Mouse (Mus musculus) liver, adult (tissue): ENCODE results near the gene Neurod2.

Experiments used
- GATA4 ChIP-seq: IDR thresholded peaks from 2 replicates; pipeline ENCODE4 v1.6.1; 2014; ENCODE audit warnings: mild to moderate bottlenecking, low read length; ENCODE audit not compliant: insufficient replicate concordance

The Neurod2 gene

GRCm38 (mm10) chr11:98342000-98342945, 12.8 kb upstream of the Neurod2 start:
- TF ChIP-seq GATA4 = no peak

- TF ChIP-seq GATA4 = no peak
These were observed 11.7 kb upstream of the Neurod2 start for GRCm38 (mm10) chr11:98341174-98341573.

- TF ChIP-seq GATA4 = no peak
These were observed 11.1 kb upstream of the Neurod2 start for GRCm38 (mm10) chr11:98340597-98340996.

GRCm38 (mm10) chr11:98339679-98340287, 10.3 kb upstream of the Neurod2 start:
- no peak for TF ChIP-seq GATA4

GRCm38 (mm10) chr11:98339071-98339501, 9.6 kb upstream of the Neurod2 start:
- no peak for TF ChIP-seq GATA4

GRCm38 (mm10) chr11:98338507-98338961, 9.1 kb upstream of the Neurod2 start:
- TF ChIP-seq GATA4 = no peak

GRCm38 (mm10) chr11:98336245-98337107, 7.0 kb upstream of the Neurod2 start:
- no peak for TF ChIP-seq GATA4

GRCm38 (mm10) chr11:98335250-98335649, 5.8 kb upstream of the Neurod2 start:
- no peak for TF ChIP-seq GATA4

- no peak for TF ChIP-seq GATA4
These were observed 4.7 kb upstream of the Neurod2 start for GRCm38 (mm10) chr11:98333981-98334741.

GRCm38 (mm10) chr11:98333263-98333696, 3.8 kb upstream of the Neurod2 start:
- TF ChIP-seq GATA4 = no peak

GRCm38 (mm10) chr11:98332841-98333240, 3.4 kb upstream of the Neurod2 start:
- no peak for TF ChIP-seq GATA4

GRCm38 (mm10) chr11:98332186-98332585, 2.7 kb upstream of the Neurod2 start:
- TF ChIP-seq GATA4 = no peak

- TF ChIP-seq GATA4 = no peak
These were observed 2.0 kb upstream of the Neurod2 start for GRCm38 (mm10) chr11:98331401-98331800.

GRCm38 (mm10) chr11:98330745-98331204, 1.3 kb upstream of the Neurod2 start:
- no peak for TF ChIP-seq GATA4

- TF ChIP-seq GATA4 = no peak
These were observed 704 bp upstream of the Neurod2 start for GRCm38 (mm10) chr11:98329960-98330744.
